Mouse (Mus musculus): Measurements from ENCODE around the gene Cdh6. TPM values are rescaled to one million over a fixed set of nuclear protein-coding genes. Genes with fewer than 3 reads are reported as not detected.

The Cdh6 gene
- polyA plus RNA-seq, 1 experiment from 2014 or later = 18.1 TPM

- no peaks in the 10 kb centered on the region for H3K4me1 ChIP-seq (ENCODE audit: control insufficient read depth, insufficient read depth, low read length)
- no peak overlapping the region for H3K27ac ChIP-seq (ENCODE audit: low read depth, low read length)
- no peak overlapping the region for H3K4me2 ChIP-seq (ENCODE audit: low read depth, low read length)
- no peaks in the 10 kb centered on the region for H3K27me3 ChIP-seq (ENCODE audit: control insufficient read depth, insufficient read depth, low read length)
- no peak overlapping the region for H3K9ac ChIP-seq (replicated peaks; ENCODE audit: low read depth, low read length)
- ATAC-seq (ENCODE audit: low read depth) = 0 out of 2 replicates have a peak, but pooled peaks have one; percentile 24
- H3K36me3 ChIP-seq (ENCODE audit: control insufficient read depth, insufficient read depth, low read length) = no peaks in the 10 kb centered on the region
- H3K4me3 ChIP-seq (ENCODE audit: low read depth, low read length) = no peak overlapping the region
- no peaks in the 10 kb centered on the region for H3K9me3 ChIP-seq (ENCODE audit: control insufficient read depth, low read length)
Observed at GRCm38 (mm10) chr15:13194048-13194447, 20.6 kb upstream of the Cdh6 start.

- Histone ChIP-seq H3K36me3 (ENCODE audit: control insufficient read depth, insufficient read depth, low read length) (no peaks in the 10 kb centered on the region), H3K27ac (ENCODE audit: low read depth, low read length) (no peak overlapping the region), H3K4me1 (ENCODE audit: control insufficient read depth, insufficient read depth, low read length) (no peaks in the 10 kb centered on the region), H3K9ac (replicated peaks; ENCODE audit: low read depth, low read length) (no peak overlapping the region), H3K4me3 (ENCODE audit: low read depth, low read length) (no peak overlapping the region), H3K9me3 (ENCODE audit: control insufficient read depth, low read length) (no peaks in the 10 kb centered on the region), H3K27me3 (ENCODE audit: control insufficient read depth, insufficient read depth, low read length) (no peaks in the 10 kb centered on the region), H3K4me2 (ENCODE audit: low read depth, low read length) (no peak overlapping the region)
- WGBS = 26% methylated on average over 11 of the region's 11 CpGs
- no peak for ATAC-seq (ENCODE audit: low read depth)
Observed at GRCm38 (mm10) chr15:13193076-13193475, 19.6 kb upstream of the Cdh6 start.

- no peak overlapping the region for H3K4me3 ChIP-seq (ENCODE audit: low read depth, low read length)
- H3K4me2 ChIP-seq (ENCODE audit: low read depth, low read length) = no peak overlapping the region
- H3K9me3 ChIP-seq (ENCODE audit: control insufficient read depth, low read length) = no peaks in the 10 kb centered on the region
- no peaks in the 10 kb centered on the region for H3K27me3 ChIP-seq (ENCODE audit: control insufficient read depth, insufficient read depth, low read length)
- 69% methylated on average over 5 of the region's 5 CpGs for WGBS
- ATAC-seq (ENCODE audit: low read depth) = no peak
- H3K4me1 ChIP-seq (ENCODE audit: control insufficient read depth, insufficient read depth, low read length) = no peaks in the 10 kb centered on the region
- no peak overlapping the region for H3K27ac ChIP-seq (ENCODE audit: low read depth, low read length)
- H3K9ac ChIP-seq (replicated peaks; ENCODE audit: low read depth, low read length) = no peak overlapping the region
- H3K36me3 ChIP-seq (ENCODE audit: control insufficient read depth, insufficient read depth, low read length) = no peaks in the 10 kb centered on the region
Observed at GRCm38 (mm10) chr15:13183661-13184060, 10.2 kb upstream of the Cdh6 start.

GRCm38 (mm10) chr15:13181430-13181829 is 8.0 kb upstream of the Cdh6 start:
- H3K4me2 ChIP-seq (ENCODE audit: low read depth, low read length) = no peak overlapping the region
- no peak overlapping the region for H3K9ac ChIP-seq (replicated peaks; ENCODE audit: low read depth, low read length)
- H3K4me3 ChIP-seq (ENCODE audit: low read depth, low read length) = no peak overlapping the region
- WGBS = 47% methylated on average over 8 of the region's 8 CpGs
- no peaks in the 10 kb centered on the region for H3K27me3 ChIP-seq (ENCODE audit: control insufficient read depth, insufficient read depth, low read length)
- no peaks in the 10 kb centered on the region for H3K4me1 ChIP-seq (ENCODE audit: control insufficient read depth, insufficient read depth, low read length)
- no peaks in the 10 kb centered on the region for H3K36me3 ChIP-seq (ENCODE audit: control insufficient read depth, insufficient read depth, low read length)
- 0 out of 2 replicates have a peak, but pooled peaks have one; percentile 57 for ATAC-seq (ENCODE audit: low read depth)
- no peaks in the 10 kb centered on the region for H3K9me3 ChIP-seq (ENCODE audit: control insufficient read depth, low read length)
- no peak overlapping the region for H3K27ac ChIP-seq (ENCODE audit: low read depth, low read length)

- H3K27ac ChIP-seq (ENCODE audit: low read depth, low read length) = no peak overlapping the region
- 34% methylated on average over 4 of the region's 4 CpGs for WGBS
- no peak for ATAC-seq (ENCODE audit: low read depth)
Observed at GRCm38 (mm10) chr15:13181014-13181413, 7.5 kb upstream of the Cdh6 start.

GRCm38 (mm10) chr15:13175978-13176377 is 2.5 kb upstream of the Cdh6 start:
- Histone ChIP-seq H3K4me3 (ENCODE audit: low read depth, low read length) (no peak overlapping the region), H3K36me3 (ENCODE audit: control insufficient read depth, insufficient read depth, low read length) (no peaks in the 10 kb centered on the region), H3K27ac (ENCODE audit: low read depth, low read length) (no peak overlapping the region), H3K4me1 (ENCODE audit: control insufficient read depth, insufficient read depth, low read length) (peaks cover 13% of the 10 kb centered on the region), H3K9me3 (ENCODE audit: control insufficient read depth, low read length) (no peaks in the 10 kb centered on the region), H3K9ac (replicated peaks; ENCODE audit: low read depth, low read length) (no peak overlapping the region), H3K4me2 (ENCODE audit: low read depth, low read length) (no peak overlapping the region), H3K27me3 (ENCODE audit: control insufficient read depth, insufficient read depth, low read length) (no peaks in the 10 kb centered on the region)
- WGBS = 17% methylated on average over 9 of the region's 9 CpGs
- ATAC-seq (ENCODE audit: low read depth) = no peak

More at GRCm38 (mm10) chr15:13181014-13181413, 7.5 kb upstream of the Cdh6 start:
- Histone ChIP-seq H3K27me3 (ENCODE audit: control insufficient read depth, insufficient read depth, low read length) (no peaks in the 10 kb centered on the region), H3K9ac (replicated peaks; ENCODE audit: low read depth, low read length) (no peak overlapping the region), H3K4me1 (ENCODE audit: control insufficient read depth, insufficient read depth, low read length) (no peaks in the 10 kb centered on the region), H3K9me3 (ENCODE audit: control insufficient read depth, low read length) (no peaks in the 10 kb centered on the region), H3K4me3 (ENCODE audit: low read depth, low read length) (no peak overlapping the region), H3K4me2 (ENCODE audit: low read depth, low read length) (no peak overlapping the region), H3K36me3 (ENCODE audit: control insufficient read depth, insufficient read depth, low read length) (no peaks in the 10 kb centered on the region)

GRCm38 (mm10) chr15:13174618-13174980 is 1.1 kb upstream of the Cdh6 start:
- 11% methylated on average over 6 of the region's 6 CpGs for WGBS
- H3K4me1 ChIP-seq (ENCODE audit: control insufficient read depth, insufficient read depth, low read length) = peaks cover 13% of the 10 kb centered on the region
- no peak overlapping the region for H3K9ac ChIP-seq (replicated peaks; ENCODE audit: low read depth, low read length)
- no peak overlapping the region; the same call in 1 of the 2 replicates for H3K27ac ChIP-seq (ENCODE audit: low read depth, low read length)
- no peaks in the 10 kb centered on the region for H3K27me3 ChIP-seq (ENCODE audit: control insufficient read depth, insufficient read depth, low read length)
- H3K36me3 ChIP-seq (ENCODE audit: control insufficient read depth, insufficient read depth, low read length) = no peaks in the 10 kb centered on the region
- no peaks in the 10 kb centered on the region for H3K9me3 ChIP-seq (ENCODE audit: control insufficient read depth, low read length)
- H3K4me3 ChIP-seq (ENCODE audit: low read depth, low read length) = peak overlapping the region; percentile 69; the same call in 1 of the 2 replicates
- peak overlapping the region; percentile 87 for H3K4me2 ChIP-seq (ENCODE audit: low read depth, low read length)
- ATAC-seq (ENCODE audit: low read depth) = no peak

- H3K4me3 ChIP-seq (ENCODE audit: low read depth, low read length) = peak overlapping the region; percentile 69
- under 1% methylated on average over 27 of the region's 27 CpGs for WGBS
- peaks cover 13% of the 10 kb centered on the region for H3K4me1 ChIP-seq (ENCODE audit: control insufficient read depth, insufficient read depth, low read length)
- peak overlapping the region; percentile 71 for H3K9ac ChIP-seq (replicated peaks; ENCODE audit: low read depth, low read length)
- peak; percentile 22; the same call in 1 of the 2 replicates for ATAC-seq (ENCODE audit: low read depth)
- peak overlapping the region; percentile 87 for H3K4me2 ChIP-seq (ENCODE audit: low read depth, low read length)
- H3K9me3 ChIP-seq (ENCODE audit: control insufficient read depth, low read length) = no peaks in the 10 kb centered on the region
- H3K27ac ChIP-seq (ENCODE audit: low read depth, low read length) = peak overlapping the region; percentile 85
- H3K36me3 ChIP-seq (ENCODE audit: control insufficient read depth, insufficient read depth, low read length) = no peaks in the 10 kb centered on the region
- no peaks in the 10 kb centered on the region for H3K27me3 ChIP-seq (ENCODE audit: control insufficient read depth, insufficient read depth, low read length)
Observed at GRCm38 (mm10) chr15:13173840-13174617, 554 bp upstream of the Cdh6 start.

GRCm38 (mm10) chr15:13172365-13173070 is 957 bp downstream of the Cdh6 start:
- no peaks in the 10 kb centered on the region for H3K9me3 ChIP-seq (ENCODE audit: control insufficient read depth, low read length)
- H3K4me2 ChIP-seq (ENCODE audit: low read depth, low read length) = peak overlapping the region; percentile 87
- peak overlapping the region; percentile 85 for H3K27ac ChIP-seq (ENCODE audit: low read depth, low read length)
- ATAC-seq (ENCODE audit: low read depth) = no peak; the same call in 1 of the 2 replicates
- H3K27me3 ChIP-seq (ENCODE audit: control insufficient read depth, insufficient read depth, low read length) = no peaks in the 10 kb centered on the region
- H3K36me3 ChIP-seq (ENCODE audit: control insufficient read depth, insufficient read depth, low read length) = no peaks in the 10 kb centered on the region
- peaks cover 13% of the 10 kb centered on the region for H3K4me1 ChIP-seq (ENCODE audit: control insufficient read depth, insufficient read depth, low read length)
- peak overlapping the region; percentile 71 for H3K9ac ChIP-seq (replicated peaks; ENCODE audit: low read depth, low read length)
- WGBS = under 1% methylated on average over 26 of the region's 26 CpGs
- peak overlapping the region; percentile 69 for H3K4me3 ChIP-seq (ENCODE audit: low read depth, low read length)
